In genomic region chr3:10684885-10685500, GRCm38 (mm10) we compare ENCODE assay signal across 8 mouse cellular contexts.
DNase-seq lines count a peak whose midpoint lies in the region; ATAC-seq and TF ChIP-seq lines count a peak whose summit lies in the region.

No protein-coding gene starts in this region.

- no peak overlapping the region for H3K4me3 ChIP-seq in liver, embryonic 11.5 days (ENCODE audit: low read depth, low read length)
- no peak overlapping the region for H3K4me3 ChIP-seq in limb, embryonic 13.5 days

- ATAC-seq in liver, embryonic 11.5 days (replicated peaks; ENCODE audit: low FRiP score) = no peak
- peak; percentile 54; the same call in 1 of the 2 replicates for ATAC-seq in limb, embryonic 13.5 days (ENCODE audit: low FRiP score, low read depth)
- ATAC-seq in erythroid progenitor cell, adult 5-6 weeks (replicated peaks; ENCODE audit: low FRiP score, poor library complexity, severe bottlenecking) = no peak

- H3K36me3 ChIP-seq in liver, embryonic 11.5 days (ENCODE audit: control insufficient read depth, insufficient read depth, low read length) = no peaks in the 10 kb centered on the region
- no peaks in the 10 kb centered on the region for H3K36me3 ChIP-seq in limb, embryonic 13.5 days

- no peak overlapping the region for H3K27ac ChIP-seq in liver, embryonic 11.5 days (ENCODE audit: low read depth, low read length)
- H3K27ac ChIP-seq in limb, embryonic 13.5 days = no peak overlapping the region

- WGBS in liver, embryonic 11.5 days = 55% methylated on average over 6 of the region's 6 CpGs
- 45% methylated on average over 6 of the region's 6 CpGs for WGBS in limb, embryonic 13.5 days

- peak; percentile 81 for TF ChIP-seq CTCF in brain, embryonic 14.5 days (IDR thresholded peaks at IDR 0.05; ENCODE audit: borderline replicate concordance, extremely low read depth, insufficient read depth, insufficient read length)

- H3K9me3 ChIP-seq in liver, embryonic 11.5 days (ENCODE audit: control insufficient read depth, low read length) = no peaks in the 10 kb centered on the region
- H3K9me3 ChIP-seq in limb, embryonic 13.5 days = no peaks in the 10 kb centered on the region

- DNase-seq in liver = peak; percentile 31
- DNase-seq in liver, embryonic 11.5 days (ENCODE audit: low spot score) = no peak
- peak; percentile 94 for DNase-seq in brain, embryonic 14.5 days (ENCODE audit: low read depth)
- DNase-seq in fibroblast of lung, adult 2 months (ENCODE audit: low read depth) = peak; percentile 8
- DNase-seq in kidney, adult 9 months = peak; percentile 26
- peak; percentile 29 for DNase-seq in ovary, postnatal 14 days (ENCODE audit: low spot score)

- no peak overlapping the region for H3K9ac ChIP-seq in liver, embryonic 11.5 days (ENCODE audit: low read depth, low read length)
- no peak overlapping the region for H3K9ac ChIP-seq in limb, embryonic 13.5 days

- no peaks in the 10 kb centered on the region for H3K27me3 ChIP-seq in liver, embryonic 11.5 days (replicated peaks; ENCODE audit: control insufficient read depth, insufficient read depth, low read length)
- no peaks in the 10 kb centered on the region for H3K27me3 ChIP-seq in limb, embryonic 13.5 days

- no peaks in the 10 kb centered on the region for H3K4me1 ChIP-seq in liver, embryonic 11.5 days (replicated peaks; ENCODE audit: control insufficient read depth, insufficient read depth, low read length)
- H3K4me1 ChIP-seq in limb, embryonic 13.5 days = no peaks in the 10 kb centered on the region

- H3K4me2 ChIP-seq in liver, embryonic 11.5 days = no peak overlapping the region
- H3K4me2 ChIP-seq in limb, embryonic 13.5 days (replicated peaks) = no peak overlapping the region

- TF ChIP-seq POLR2A in brain, embryonic 14.5 days (IDR thresholded peaks at IDR 0.05; ENCODE audit: borderline replicate concordance, extremely low read depth, insufficient read depth, insufficient read length, poor library complexity, severe bottlenecking) = no peak
